Mouse (Mus musculus) limb, embryonic 13.5 days (tissue): ENCODE results near the gene Josd1. TPM values are rescaled to one million over a fixed set of nuclear protein-coding genes. Genes with fewer than 3 reads are reported as not detected.

Source experiments
- ATAC-seq: fragments of 200-750 bp; cut with Nextera tagmentation; 2 replicates; pipeline ENCODE4 v1.8.0; 2017; ENCODE audit warnings: low read depth, moderate number of reproducible peaks, moderate TSS enrichment; ENCODE audit not compliant: low FRiP score
- H3K27ac ChIP-seq: fragments of 300-500 bp; sonication (generic); 2 replicates; pipeline ENCODE4 v1.5.1; 2015; ENCODE audit warnings: inconsistent platforms, mild to moderate bottlenecking, moderate library complexity
- H3K27me3 ChIP-seq: fragments of 300-500 bp; sonication (generic); 2 replicates; pipeline ENCODE4 v1.6.1; 2015; ENCODE audit warnings: mild to moderate bottlenecking, inconsistent platforms
- H3K36me3 ChIP-seq: fragments of 300-500 bp; sonication (generic); 2 replicates; pipeline ENCODE4 v1.6.1; 2015; ENCODE audit warnings: inconsistent platforms, mild to moderate bottlenecking, moderate library complexity
- H3K4me1 ChIP-seq: fragments of 300-500 bp; sonication (generic); 2 replicates; pipeline ENCODE4 v1.6.1; 2015; ENCODE audit warnings: inconsistent platforms
- H3K4me2 ChIP-seq: fragments of 300-500 bp; sonication (generic); replicated peaks from 2 replicates; pipeline ENCODE4 v1.6.1; 2015; ENCODE audit warnings: inconsistent platforms, mild to moderate bottlenecking, moderate library complexity
- H3K4me3 ChIP-seq: fragments of 300-500 bp; sonication (generic); 2 replicates; pipeline ENCODE4 v1.5.1; 2015; ENCODE audit warnings: moderate library complexity, mild to moderate bottlenecking, inconsistent platforms
- H3K9ac ChIP-seq: fragments of 300-500 bp; sonication (generic); 2 replicates; pipeline ENCODE4 v1.6.1; 2015; ENCODE audit warnings: mild to moderate bottlenecking, inconsistent platforms
- H3K9me3 ChIP-seq: fragments of 300-500 bp; sonication (generic); 2 replicates; pipeline ENCODE4 v1.6.1; 2016; ENCODE audit warnings: inconsistent platforms
- WGBS: fragments of 180-500 bp; shearing (Covaris S2); methylation state at CpG from one replicate; pipeline ENCODE4 v1.1.7; 2015; 5-methylcytosine and 5-hydroxymethylcytosine counted together
- polyA plus RNA-seq: library from polyadenylated mRNA; unstranded; fragments of >200 nt; fragmentation: Nextera tagmentation; extraction: Ambion mirVana; gene quantifications from 2 replicates; pipeline ENCODE4 v1.2.1, GENCODE M21; 2015

Gene Josd1
- polyA plus RNA-seq, 1 experiment from 2014 or later = 26.7 TPM

DNA sequence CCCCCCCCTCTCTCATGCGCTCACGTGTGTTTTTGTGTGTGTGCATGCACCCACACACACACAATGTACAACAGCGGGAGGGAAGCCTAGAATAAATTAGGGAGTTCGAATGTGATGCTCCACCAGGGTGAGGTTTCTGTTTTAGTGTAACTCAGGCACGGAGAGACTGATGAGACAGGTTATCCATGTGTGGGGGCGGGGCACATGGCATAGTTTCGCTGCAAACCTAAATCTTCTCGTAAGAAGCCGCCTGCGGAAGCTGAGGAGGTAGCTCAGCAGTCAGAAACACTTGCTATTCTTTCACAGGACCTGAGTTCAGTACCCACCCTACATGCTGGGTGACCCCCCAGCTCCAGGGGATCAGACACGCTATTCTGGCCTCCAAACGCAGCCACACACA, 39.6 kb downstream of the Josd1 start:
- H3K9ac ChIP-seq = no peak overlapping the region

DNA sequence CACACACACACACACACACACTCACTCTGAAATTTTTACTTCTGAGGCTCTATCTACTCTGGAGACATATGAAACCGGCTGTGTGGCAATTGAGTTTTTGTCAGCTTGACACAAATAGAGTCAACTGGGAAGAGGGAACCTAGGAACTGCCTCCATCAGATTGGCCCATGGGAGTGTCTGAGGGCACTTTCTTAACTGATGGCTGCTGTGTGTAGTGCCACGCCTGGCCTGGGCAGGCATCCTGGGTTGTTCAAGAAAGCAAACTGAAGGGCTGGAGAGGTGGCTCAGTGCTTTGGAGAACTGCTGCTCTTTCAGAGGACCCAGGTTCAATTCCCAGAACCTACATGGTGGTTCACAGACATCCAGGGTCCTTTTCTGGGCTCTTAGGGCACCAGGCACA, 42.2 kb downstream of the Josd1 start:
- 82% methylated on average over 2 of the region's 2 CpGs for WGBS
- H3K4me2 ChIP-seq = no peak overlapping the region
- H3K4me3 ChIP-seq = no peak overlapping the region
- H3K27ac ChIP-seq = no peak overlapping the region
- no peak for ATAC-seq
- no peaks in the 10 kb centered on the region for H3K27me3 ChIP-seq
- H3K4me1 ChIP-seq = no peaks in the 10 kb centered on the region
- H3K36me3 ChIP-seq = peaks cover 40% of the 10 kb centered on the region
- H3K9me3 ChIP-seq = no peaks in the 10 kb centered on the region
- no peak overlapping the region for H3K9ac ChIP-seq

More for the DNA sequence above, 39.6 kb downstream of the Josd1 start:
- Histone ChIP-seq H3K4me3 (no peak overlapping the region), H3K27ac (no peak overlapping the region), H3K4me1 (no peaks in the 10 kb centered on the region), H3K27me3 (no peaks in the 10 kb centered on the region), H3K4me2 (no peak overlapping the region), H3K36me3 (peaks cover 31% of the 10 kb centered on the region), H3K9me3 (peaks cover 6% of the 10 kb centered on the region; the same call in 1 of the 2 replicates)
- ATAC-seq = no peak
- WGBS = 87% methylated on average over 12 of the region's 12 CpGs

DNA sequence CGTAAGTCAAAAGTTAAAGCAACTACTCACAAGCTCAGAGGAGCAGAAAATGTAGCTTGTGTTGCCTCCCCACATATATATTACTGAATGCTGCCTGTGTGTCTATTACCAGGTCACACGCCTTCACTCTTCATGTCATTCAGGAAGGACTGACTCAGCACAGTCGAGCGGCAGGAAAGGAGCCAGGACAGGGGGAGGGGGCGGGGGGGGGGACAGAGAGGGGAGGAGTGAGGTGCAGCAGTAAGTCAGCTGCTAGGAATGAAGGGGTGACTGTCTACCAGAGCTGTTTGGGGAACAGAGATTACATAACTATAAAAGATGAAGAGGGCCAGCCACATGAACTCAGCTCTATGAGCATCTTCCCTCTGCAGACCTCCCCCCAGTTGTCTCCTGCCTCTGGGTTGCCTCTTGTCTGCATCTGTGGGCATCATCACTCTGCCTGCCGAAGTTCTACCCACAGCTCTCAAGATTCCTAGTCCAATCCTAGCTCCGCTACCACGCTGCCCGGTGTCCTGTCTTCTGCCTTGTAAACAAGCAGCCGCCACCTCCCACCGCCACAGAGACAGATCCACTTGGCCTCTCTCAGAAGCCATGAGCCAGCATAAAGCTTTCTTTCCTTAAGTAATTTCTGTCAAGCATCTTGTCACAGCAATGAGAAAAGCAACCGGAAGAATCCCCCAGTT, 46.4 kb downstream of the Josd1 start:
- peaks cover 47% of the 10 kb centered on the region for H3K36me3 ChIP-seq
- H3K4me3 ChIP-seq = no peak overlapping the region
- WGBS = 60% methylated on average over 11 of the region's 12 CpGs
- no peaks in the 10 kb centered on the region for H3K4me1 ChIP-seq
- no peak overlapping the region for H3K27ac ChIP-seq
- H3K9ac ChIP-seq = no peak overlapping the region
- H3K27me3 ChIP-seq = no peaks in the 10 kb centered on the region
- no peak overlapping the region for H3K4me2 ChIP-seq
- ATAC-seq = no peak
- H3K9me3 ChIP-seq = no peaks in the 10 kb centered on the region

DNA sequence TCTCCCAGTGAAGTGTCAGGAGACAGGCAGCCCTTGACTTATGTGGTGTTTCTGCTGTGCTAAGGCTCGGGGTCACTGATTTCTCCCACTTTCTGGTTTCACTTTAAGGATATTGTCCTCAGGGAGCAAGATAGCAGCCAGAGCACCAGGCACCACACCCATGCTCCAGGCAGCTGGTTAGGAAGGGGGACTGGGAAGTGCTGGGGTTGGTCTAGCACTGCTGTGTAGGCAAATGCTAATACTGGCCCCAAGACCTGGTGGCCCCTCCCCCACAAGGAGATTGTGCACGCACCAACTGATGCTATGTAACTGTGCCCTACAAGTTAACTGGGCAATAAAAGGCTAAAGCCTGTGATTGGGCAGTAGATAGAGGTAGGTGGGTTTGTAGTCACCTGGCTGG, 57.2 kb downstream of the Josd1 start:
- no peaks in the 10 kb centered on the region for H3K9me3 ChIP-seq
- H3K27me3 ChIP-seq = no peaks in the 10 kb centered on the region
- no peaks in the 10 kb centered on the region for H3K4me1 ChIP-seq
- H3K4me3 ChIP-seq = no peak overlapping the region
- no peak overlapping the region for H3K27ac ChIP-seq
- ATAC-seq = no peak
- peaks cover 76% of the 10 kb centered on the region for H3K36me3 ChIP-seq
- 63% methylated on average over 2 of the region's 2 CpGs for WGBS
- H3K9ac ChIP-seq = no peak overlapping the region
- no peak overlapping the region for H3K4me2 ChIP-seq

Other genes starting within 250 kb of the Josd1 start
- gene Csnk1e, start 232.4 kb downstream of the Josd1 start, polyA plus RNA-seq = 109 and 116 TPM in 2 replicates
- not detected in 2 replicates for gene Kcnj4, start 182.7 kb downstream of the Josd1 start, polyA plus RNA-seq
- gene Kdelr3, start 171.5 kb downstream of the Josd1 start, polyA plus RNA-seq = 123 and 133 TPM in 2 replicates
- gene Ddx17, start 141.2 kb downstream of the Josd1 start, polyA plus RNA-seq = 62.3 and 62.9 TPM in 2 replicates
- 2.7 and 3.2 TPM in 2 replicates for gene Dmc1, start 82.8 kb downstream of the Josd1 start, polyA plus RNA-seq
- 1.4 and 2.2 TPM in 2 replicates for gene Fam227a, start 29.0 kb downstream of the Josd1 start, polyA plus RNA-seq
- gene Cby1, start 28.7 kb downstream of the Josd1 start, polyA plus RNA-seq = 55.1 and 59.5 TPM in 2 replicates
- gene Tomm22, start 17.1 kb downstream of the Josd1 start, polyA plus RNA-seq = 221 and 226 TPM in 2 replicates
- 37.1 and 40.8 TPM in 2 replicates for gene Gtpbp1, start 2.9 kb upstream of the Josd1 start, polyA plus RNA-seq
- gene Sun2, start 54.6 kb upstream of the Josd1 start, polyA plus RNA-seq = 5.5 and 7.8 TPM in 2 replicates
- gene Dnal4, start 89.9 kb upstream of the Josd1 start, polyA plus RNA-seq = 69.5 and 74.1 TPM in 2 replicates
- 2.7 and 2.9 TPM in 2 replicates for gene Nptxr, start 116.8 kb upstream of the Josd1 start, polyA plus RNA-seq
- 0.46 and 0.60 TPM in 2 replicates for gene Npcd, start 146.3 kb upstream of the Josd1 start, polyA plus RNA-seq
- 45.4 and 54.5 TPM in 2 replicates for gene Cbx6, start 146.8 kb upstream of the Josd1 start, polyA plus RNA-seq
- gene Apobec3, start 203.7 kb upstream of the Josd1 start, polyA plus RNA-seq = 13.5 and 14.1 TPM in 2 replicates